Mouse (Mus musculus): Measurements from ENCODE around the gene Vhl.

Vhl gene

DNA sequence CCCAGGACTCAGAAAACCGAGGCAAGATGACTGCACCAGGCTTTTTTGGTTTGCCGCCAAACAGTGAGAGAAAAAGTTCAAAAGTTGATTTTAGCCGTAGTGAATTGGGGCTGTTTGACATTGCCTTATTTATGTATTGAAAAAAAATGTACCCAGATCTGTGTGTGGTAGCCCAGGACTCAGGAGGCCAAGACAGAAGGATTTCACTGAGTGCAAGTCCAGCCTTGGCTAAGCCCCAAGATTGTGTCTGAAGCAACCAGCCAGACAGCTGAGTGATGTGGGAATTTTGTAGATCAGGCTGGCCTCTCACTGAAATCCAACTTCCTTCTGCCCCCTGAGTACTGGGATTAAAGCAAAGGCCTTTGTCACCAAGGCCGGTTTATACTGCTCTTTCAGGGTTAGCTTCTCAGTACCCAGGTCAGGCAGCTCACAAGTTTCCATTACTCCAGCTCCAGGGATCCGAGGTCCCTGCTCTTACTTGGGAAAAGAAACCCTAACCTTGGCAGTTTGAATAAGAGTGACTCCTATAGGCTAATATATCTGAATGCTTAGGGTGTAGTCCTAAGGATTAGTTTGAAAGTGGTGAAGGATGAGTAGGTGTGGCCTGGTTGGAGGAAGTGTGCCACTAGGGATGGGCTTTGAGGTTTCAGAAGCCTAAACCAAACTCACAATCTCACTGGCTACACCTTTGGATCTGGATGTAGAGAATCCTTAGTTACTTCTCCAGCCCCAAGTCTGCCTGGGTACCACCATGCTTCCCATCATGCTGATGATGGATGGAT lies 1.4 kb downstream of the Vhl start:
- no peak for DNase-seq (ENCODE audit: low read depth in 2 of 2, low spot score in 2 of 2)

DNA sequence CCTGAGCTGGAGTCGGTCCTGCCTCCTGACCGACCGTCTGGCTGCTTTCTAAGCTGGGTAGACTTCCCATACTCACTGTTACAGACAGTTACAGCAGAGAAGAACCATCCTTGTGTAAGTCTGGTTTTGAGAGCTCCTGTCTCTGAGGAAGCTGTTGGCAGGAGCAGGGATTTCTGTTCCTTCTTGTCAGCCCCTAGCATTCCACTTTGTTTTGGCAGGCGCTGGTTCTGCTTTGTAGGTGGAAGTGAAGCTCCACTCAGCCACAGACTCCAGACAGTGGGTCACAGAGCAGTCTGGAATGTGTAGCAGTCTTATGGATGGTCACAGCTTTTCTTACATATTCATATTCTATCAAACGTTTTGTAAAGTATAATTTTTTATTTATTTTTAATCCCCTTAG lies 6.6 kb downstream of the Vhl start:
- no peak for DNase-seq (ENCODE audit: low read depth in 2 of 2, low spot score in 2 of 2)

GRCm38 (mm10) chr6:113632863-113633262 lies 9.1 kb downstream of the Vhl start:
- no peak for DNase-seq (ENCODE audit: low read depth in 2 of 2, low spot score in 2 of 2)

GRCm38 (mm10) chr6:113638302-113639040 lies 14.7 kb downstream of the Vhl start, which contains the start of gene Irak2:
Irak2 (plus strand) TSS chr6:113638467.
- DNase-seq (ENCODE audit: low read depth in 2 of 2, low spot score in 2 of 2), result peak; percentile 94 to 95

GRCm38 (mm10) chr6:113639201-113639600 lies 15.4 kb downstream of the Vhl start:
- no peak for DNase-seq (ENCODE audit: low read depth in 2 of 2, low spot score in 2 of 2)

- DNase-seq (ENCODE audit: low read depth in 2 of 2, low spot score in 2 of 2), result no peak
These were observed 18.8 kb downstream of the Vhl start for GRCm38 (mm10) chr6:113642605-113643004.

GRCm38 (mm10) chr6:113643021-113643420 lies 19.3 kb downstream of the Vhl start:
- no peak for DNase-seq (ENCODE audit: low read depth in 2 of 2, low spot score in 2 of 2)

DNA sequence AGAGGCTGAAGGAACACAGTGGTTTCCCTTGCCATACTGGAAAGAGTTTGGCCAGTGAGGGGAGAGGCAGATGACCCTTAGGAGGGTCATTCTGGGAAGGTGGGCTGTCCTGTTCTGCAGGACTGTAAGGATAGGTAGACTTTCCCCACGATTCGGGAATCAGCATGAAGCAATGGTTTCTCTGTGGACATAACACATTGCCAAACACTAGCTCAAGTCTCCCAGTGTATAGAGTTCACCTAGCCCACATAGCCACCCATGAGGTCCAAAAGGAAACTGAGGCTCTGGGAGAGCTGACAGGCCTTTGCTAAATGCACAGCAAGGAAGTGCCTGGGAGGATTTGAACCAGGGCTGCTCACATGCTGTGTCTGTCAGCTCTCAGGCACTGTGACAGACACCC lies 20.2 kb downstream of the Vhl start:
- DNase-seq (ENCODE audit: low read depth in 2 of 2, low spot score in 2 of 2), result no peak

DNA sequence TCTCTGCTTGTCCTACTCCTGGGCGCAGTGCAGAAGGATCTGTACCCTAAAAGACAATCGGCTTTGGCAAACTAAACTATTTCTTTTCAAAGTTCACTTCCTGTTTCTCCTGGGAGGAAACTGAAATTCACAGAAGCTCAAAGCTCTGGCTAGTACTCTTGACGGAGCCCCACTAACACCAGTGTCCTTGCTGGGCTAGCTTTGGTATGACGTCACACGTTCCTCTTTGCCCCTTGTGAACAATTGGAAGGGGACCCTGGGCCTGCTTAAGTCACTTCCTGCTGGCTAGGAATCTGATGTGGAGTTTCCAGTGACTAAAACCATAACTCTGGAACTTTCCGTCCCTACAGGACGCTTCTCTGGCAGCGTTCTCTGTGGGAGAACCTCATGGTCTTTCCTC lies 21.0 kb downstream of the Vhl start:
- no peak for DNase-seq (ENCODE audit: low read depth in 2 of 2, low spot score in 2 of 2)

GRCm38 (mm10) chr6:113649346-113650196 lies 25.8 kb downstream of the Vhl start:
- no peak for DNase-seq (ENCODE audit: low read depth in 2 of 2, low spot score in 2 of 2)

- no peak for DNase-seq (ENCODE audit: low read depth in 2 of 2, low spot score in 2 of 2)
These were observed 26.5 kb downstream of the Vhl start for GRCm38 (mm10) chr6:113650197-113650640.

DNA sequence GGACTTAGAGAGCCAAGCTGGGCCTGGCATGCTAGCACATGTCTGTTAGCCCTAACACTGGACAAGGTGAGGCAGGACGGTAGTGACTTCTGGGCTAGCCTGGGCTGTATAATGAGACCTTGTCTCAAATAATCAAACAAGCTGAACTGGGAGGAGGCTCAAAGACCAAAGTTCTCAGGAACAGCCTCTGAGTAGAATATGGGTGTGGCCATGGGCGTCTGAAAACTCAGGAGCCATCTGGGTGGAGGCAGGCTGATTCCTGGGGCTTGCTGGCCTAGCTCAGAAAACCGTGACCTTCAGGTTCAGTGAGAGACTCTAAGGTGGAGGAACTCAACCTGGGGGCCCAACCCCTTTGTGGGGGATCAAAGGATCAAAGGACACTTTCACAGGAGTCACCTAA lies 27.9 kb downstream of the Vhl start:
- DNase-seq (ENCODE audit: low read depth in 2 of 2, low spot score in 2 of 2), result no peak

DNA sequence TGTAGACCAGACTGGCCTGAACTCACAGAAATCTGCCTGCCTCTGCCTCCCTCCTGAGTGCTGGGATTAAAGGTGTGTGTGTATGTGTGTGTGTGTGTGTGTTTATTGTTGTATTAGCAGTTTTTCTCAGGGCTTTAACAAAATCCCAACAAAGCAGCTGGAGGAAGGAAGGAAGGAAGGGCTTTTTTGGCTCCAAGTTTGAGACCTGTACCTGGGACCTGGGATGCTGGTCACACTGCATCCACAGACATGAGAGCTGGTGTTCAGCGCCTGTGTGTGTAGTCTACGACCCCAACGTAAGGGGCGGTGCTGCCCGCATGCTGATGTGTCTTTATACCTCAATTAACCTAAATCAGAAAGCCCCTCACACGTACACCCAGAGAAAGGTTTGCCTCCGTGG lies 29.8 kb downstream of the Vhl start:
- no peak for DNase-seq (ENCODE audit: low read depth in 2 of 2, low spot score in 2 of 2)

DNA sequence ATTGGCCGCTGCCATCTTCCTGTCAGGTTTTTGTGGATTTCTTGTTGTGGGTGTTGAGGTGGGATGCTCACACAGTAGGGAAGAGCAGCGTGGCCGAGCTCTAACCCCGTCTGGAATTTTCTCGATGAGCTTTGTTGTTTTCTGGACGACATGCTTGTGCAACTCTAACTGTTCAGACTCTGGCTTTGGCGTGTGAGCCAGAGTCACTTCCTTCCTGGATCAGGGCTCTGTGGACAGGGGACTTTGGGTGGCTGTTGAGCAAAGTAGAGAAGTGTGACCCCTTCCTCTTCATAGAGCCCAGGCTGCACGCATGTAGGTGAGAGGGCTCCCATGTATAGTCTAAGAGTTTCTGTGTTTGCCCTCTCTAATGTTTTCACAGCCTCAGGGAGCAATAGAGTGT lies 30.3 kb downstream of the Vhl start:
- DNase-seq (ENCODE audit: low read depth in 2 of 2, low spot score in 2 of 2), result no peak

DNA sequence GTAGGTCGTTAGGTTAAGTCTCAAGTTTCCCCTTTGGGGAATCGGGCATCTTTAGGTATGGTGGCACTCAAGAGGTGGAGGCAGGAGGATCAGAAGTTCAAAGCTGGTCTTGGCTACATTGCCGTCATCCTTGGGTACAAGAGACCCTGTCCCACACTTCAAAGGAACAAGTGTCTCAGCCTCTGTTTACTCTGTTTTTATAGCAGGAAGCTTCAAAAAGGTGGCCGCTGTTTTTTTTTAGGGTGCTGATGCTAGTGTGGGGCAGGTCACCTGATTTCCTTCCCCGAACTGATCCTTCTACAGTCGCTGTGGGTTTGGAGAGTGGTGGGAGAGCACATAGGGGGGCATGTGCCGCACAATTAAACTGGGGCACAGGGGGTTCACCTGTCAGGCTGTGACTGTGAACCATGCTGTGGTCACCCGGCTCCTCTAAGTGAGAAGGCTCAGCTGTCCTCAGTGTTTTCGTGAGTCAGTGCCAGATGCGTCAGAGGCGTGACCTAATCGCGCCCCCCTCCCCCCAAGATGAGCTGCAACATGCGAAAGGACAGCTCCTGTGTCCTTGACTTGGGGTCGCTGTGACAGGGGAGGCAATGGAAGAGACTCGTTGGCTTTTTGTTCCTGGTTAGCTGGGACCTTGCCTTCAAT lies 31.1 kb downstream of the Vhl start:
- DNase-seq (ENCODE audit: low read depth in 2 of 2, low spot score in 2 of 2), result peak; percentile 50 to 64

DNA sequence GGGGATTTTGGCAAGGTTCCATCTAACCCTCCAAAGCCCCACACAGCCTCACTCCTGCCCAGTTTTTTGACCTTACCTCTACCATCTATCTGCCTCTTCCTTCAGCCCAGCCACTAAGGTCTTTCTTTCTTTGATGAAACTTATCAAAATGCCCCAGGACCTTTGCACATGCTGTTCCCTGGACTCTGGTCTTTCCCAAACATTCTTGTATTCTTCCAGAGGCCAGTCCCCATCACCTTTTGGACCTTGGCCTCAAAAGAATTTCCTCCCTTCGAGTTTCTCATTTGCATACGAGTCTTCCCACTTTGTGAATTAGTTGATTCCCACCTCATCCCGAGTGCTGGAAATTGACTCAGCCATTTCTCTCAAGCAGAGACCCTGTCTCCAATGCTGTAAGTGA lies 31.7 kb downstream of the Vhl start:
- DNase-seq (ENCODE audit: low read depth in 2 of 2, low spot score in 2 of 2), result no peak

DNA sequence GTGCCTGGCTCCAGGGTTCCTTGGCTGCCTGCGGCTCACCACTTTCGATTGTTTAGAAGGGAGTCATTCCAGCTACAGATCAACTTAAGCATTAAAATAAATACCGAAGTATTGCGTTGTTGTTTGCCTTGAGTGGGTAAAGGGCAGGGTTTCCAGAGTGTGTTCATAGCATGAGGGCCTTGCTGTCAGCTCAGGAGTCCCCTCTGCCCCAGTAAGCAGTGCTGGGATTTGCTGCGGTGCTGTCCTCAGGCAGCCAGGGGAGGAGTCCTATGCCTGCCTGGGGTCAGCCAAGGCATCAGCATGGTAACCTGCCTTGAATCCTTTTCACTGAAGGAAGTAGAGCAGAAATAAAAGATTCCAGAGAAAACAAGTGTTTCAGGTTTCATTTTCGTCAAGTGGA lies 33.1 kb downstream of the Vhl start:
- DNase-seq (ENCODE audit: low read depth in 2 of 2, low spot score in 2 of 2), result no peak

- no peak for DNase-seq (ENCODE audit: low read depth in 2 of 2, low spot score in 2 of 2)
These were observed 34.5 kb downstream of the Vhl start for GRCm38 (mm10) chr6:113658226-113658625.

- DNase-seq (ENCODE audit: low read depth in 2 of 2, low spot score in 2 of 2), result no peak
These were observed 36.1 kb downstream of the Vhl start for GRCm38 (mm10) chr6:113659648-113660491.
